Mouse (Mus musculus): ENCODE data around the gene Relb.

Relb gene

GRCm38 (mm10) chr7:19578436-19578835 is 50.8 kb downstream of the Relb start:
- DNase-seq = no peak

GRCm38 (mm10) chr7:19577877-19578414 is 51.3 kb downstream of the Relb start:
- no peak for DNase-seq

GRCm38 (mm10) chr7:19577141-19577852 is 51.9 kb downstream of the Relb start, which contains the start of the genes Zfp296 and Gemin7:
Gene Zfp296, plus strand, starts transcription at chr7:19577287.
Gene Gemin7, minus strand, starts transcription at chr7:19577595.
- DNase-seq = peak; percentile 24

GRCm38 (mm10) chr7:19575559-19575958 is 53.7 kb downstream of the Relb start:
- DNase-seq = no peak

GRCm38 (mm10) chr7:19573776-19574140 is 55.5 kb downstream of the Relb start:
- no peak for DNase-seq

GRCm38 (mm10) chr7:19572926-19573775 is 56.1 kb downstream of the Relb start:
- DNase-seq = peak; percentile 91

GRCm38 (mm10) chr7:19569647-19570046 is 59.6 kb downstream of the Relb start:
- no peak for DNase-seq

GRCm38 (mm10) chr7:19567426-19567825 is 61.8 kb downstream of the Relb start:
- no peak for DNase-seq

- DNase-seq = no peak
Measured at GRCm38 (mm10) chr7:19565803-19566202, 63.4 kb downstream of the Relb start.

GRCm38 (mm10) chr7:19564455-19564854 is 64.8 kb downstream of the Relb start:
- DNase-seq = no peak

GRCm38 (mm10) chr7:19563884-19564283 is 65.4 kb downstream of the Relb start:
- DNase-seq = no peak

- DNase-seq = peak; percentile 80
Measured at GRCm38 (mm10) chr7:19562643-19563410, 66.4 kb downstream of the Relb start, which contains the start of gene Ppp1r37. Gene Ppp1r37, minus strand, starts transcription at chr7:19563076.

- peak; percentile 99 for DNase-seq
Measured at GRCm38 (mm10) chr7:19561765-19562642, 67.2 kb downstream of the Relb start.

- DNase-seq = no peak
Measured at GRCm38 (mm10) chr7:19561431-19561764, 67.8 kb downstream of the Relb start.

- peak; percentile 32 for DNase-seq
Measured at GRCm38 (mm10) chr7:19560491-19561260, 68.6 kb downstream of the Relb start.

- DNase-seq = peak; percentile 63
Measured at GRCm38 (mm10) chr7:19558965-19559364, 70.3 kb downstream of the Relb start.

GRCm38 (mm10) chr7:19557982-19558900 is 71.0 kb downstream of the Relb start:
- DNase-seq = no peak

GRCm38 (mm10) chr7:19557086-19557485 is 72.2 kb downstream of the Relb start:
- DNase-seq = no peak
